Mouse (Mus musculus) CH12F3 (cell line): ENCODE data around the gene 2210011C24Rik.
"Not testable (repeated sequence)": the region's sequence is repeated elsewhere in the genome, so short reads cannot be mapped to it uniquely, and the experiment has no call there.

Experiments
- in situ Hi-C: fragments of 300-500 bp; cut with MboI; formaldehyde crosslinking; loops from 2 replicates; pipeline ENCODE4 v1.14.3; 2020; ENCODE audit warnings: low sequenced_read_pairs

The 2210011C24Rik gene

DNA sequence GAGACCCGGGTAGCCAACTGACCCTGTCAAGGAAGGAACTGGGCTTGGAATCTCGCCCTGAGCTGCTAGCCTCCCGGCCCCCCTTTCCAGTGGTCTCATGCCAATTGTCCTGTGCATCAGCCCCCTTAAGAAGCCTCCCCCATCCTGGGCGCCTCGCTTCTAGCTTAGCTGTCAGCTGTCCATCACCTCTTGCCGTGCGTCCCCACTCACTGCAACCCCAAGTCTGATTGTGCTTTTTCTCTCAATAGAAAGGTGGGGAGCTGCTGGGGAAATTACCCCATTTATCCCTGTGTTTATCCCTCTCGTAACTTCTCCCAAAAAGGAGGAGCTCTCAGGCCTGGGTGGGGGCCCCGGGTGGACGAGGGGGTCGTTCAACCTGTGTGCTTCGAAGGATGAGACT is 16.0 kb downstream of the 2210011C24Rik start:
- in situ Hi-C loops: no loop called here

DNA sequence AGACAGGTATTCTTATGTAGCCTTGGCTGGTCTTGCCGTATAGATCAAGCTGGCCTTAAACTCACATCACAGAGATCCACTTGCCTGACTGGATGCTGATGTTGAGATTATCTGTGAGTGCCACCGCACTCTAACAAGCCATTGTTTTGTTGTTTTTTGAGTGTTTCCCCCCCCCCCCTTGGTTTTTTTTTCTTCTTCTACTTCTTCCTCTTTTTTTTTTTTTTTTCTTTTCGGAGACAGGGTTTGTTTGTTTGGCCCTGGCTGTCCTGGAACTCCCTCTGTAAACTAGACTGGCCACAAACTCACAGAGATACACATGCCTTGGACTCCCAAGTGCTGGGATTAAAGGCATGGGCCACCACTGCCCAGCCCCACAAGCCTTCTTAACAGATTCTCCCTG is 17.9 kb downstream of the 2210011C24Rik start:
- in situ Hi-C loops: no loop called here

DNA sequence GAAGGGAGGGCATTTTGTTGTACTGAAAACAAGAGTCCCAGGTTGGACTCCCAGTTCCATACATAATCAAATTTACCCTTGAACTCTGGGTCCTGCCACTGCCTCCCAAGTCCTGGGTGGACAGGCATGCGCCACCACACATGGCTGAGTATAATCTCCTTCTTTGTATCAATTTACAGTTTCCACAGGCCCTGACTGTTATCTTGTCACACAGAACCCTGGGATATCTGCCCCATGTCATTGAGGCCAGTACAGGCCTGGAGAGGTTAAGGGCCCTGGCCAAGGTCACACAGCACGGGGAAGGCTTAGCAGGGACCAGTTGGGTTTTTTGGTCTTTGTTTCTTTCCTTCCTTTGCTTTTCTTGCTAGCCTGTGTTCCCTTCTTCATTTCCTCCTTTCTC is 19.5 kb downstream of the 2210011C24Rik start:
- in situ Hi-C loops: no loop called here

DNA sequence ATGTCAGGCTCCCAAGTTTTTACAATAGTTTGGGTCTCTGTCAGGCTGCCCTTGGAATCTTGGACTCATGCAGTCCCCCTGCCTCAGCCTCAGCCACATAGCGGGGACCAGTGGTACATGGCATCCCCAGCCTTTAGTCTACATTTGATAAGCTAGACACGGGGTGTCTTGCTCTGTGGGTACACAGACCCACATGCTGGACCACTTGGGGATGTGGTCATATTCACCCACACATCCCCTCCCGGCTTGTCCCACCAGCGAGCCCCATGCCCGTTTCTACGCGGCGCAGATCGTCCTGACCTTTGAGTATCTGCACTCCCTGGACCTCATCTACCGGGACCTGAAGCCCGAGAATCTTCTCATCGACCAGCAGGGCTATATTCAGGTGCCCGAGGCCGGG is 21.8 kb downstream of the 2210011C24Rik start:
- in situ Hi-C loops: no loop called here

DNA sequence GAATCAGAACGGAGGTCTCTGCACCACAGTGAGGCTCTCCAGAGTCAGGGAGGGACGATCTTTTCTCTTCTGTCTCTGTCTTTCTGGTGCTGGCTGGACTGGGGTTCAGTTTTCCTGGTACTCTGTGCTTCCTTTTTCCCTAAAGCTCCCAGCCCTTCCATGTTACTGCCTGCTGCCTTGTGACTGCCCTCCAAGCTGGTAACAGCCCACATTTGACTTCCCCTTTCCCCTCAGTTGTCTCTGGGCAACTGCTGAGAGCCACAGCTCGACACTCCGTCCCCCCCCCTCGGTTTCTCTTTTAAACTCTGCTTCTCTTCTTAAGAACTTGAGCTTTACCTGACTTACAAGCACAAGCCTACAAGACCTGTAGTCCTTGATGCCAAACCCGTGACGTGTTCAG is 22.7 kb downstream of the 2210011C24Rik start:
- in situ Hi-C loops: no loop called here

DNA sequence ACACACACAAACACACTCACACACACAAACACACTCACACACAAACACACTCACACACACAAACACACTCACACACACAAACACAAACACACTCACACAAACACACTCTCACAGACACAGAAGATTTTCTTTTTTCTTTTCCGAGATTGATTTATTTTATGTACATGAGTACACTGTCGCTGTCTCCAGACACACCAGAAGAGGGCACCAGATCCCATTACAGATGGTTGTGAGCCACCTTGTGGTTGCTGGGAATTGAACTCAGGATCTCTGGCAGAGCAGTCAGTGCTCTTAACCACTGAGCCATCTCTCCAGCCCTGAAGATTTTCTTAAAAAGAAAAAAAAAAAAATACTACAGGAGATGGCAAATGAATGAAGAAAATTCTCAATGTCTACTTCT is 28.7 kb downstream of the 2210011C24Rik start:
- in situ Hi-C loops: not testable (repeated sequence)

DNA sequence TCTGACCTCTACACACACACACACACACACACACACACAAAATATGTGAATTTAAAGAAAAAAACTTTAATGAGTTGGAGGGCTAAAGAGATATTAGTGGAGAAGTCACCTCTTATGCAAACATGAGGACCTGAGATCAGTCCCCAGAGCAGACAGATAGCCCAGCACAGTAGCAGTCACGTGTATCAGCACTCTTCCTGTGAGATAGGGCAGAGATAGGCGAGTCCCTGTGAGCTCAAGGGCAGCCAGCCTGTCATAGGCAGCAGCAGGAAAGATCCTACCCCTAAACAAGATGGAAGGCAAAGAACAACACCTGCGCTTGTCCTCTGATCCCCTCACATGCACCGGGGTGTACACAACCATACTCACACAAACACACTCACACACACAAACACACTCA is 29.5 kb downstream of the 2210011C24Rik start:
- in situ Hi-C loops: no loop called here

DNA sequence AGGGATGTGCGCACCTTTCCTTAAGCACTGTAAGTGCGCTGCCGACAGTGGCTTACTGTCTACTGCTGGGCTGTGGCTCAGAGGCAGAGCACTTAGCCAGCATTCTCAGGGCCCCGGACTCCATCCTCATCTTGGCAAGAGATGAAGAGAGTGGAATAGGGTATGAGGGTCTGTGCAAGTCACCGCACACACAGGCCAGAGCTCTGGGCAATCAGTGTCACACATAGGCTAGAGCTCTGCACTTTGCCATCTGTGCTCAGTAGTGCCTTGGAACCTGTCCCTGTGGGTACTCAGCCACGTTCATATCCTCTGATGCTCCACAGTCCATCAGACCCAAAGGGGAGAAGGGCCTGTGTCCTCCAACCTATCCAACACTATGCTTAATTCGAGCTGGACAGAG is 30.4 kb downstream of the 2210011C24Rik start:
- in situ Hi-C loops: no loop called here

DNA sequence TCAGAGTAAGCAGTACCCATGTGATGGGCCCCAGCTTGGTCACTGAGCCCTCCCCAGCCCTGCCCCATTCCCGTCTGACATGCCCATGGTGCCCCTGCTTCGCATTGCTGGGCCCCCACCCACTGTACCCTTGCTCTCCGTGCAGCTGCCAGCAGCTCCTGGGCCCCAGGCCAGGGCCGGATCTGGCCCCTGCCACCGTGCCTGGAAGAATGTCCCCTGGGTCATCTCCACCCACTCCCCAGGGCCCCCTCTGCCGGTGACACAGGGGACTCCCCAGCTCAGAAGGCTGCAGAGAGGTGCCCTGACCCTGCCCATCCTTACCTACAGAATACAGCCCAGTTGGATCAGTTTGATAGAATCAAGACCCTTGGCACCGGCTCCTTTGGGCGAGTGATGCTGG is 31.1 kb downstream of the 2210011C24Rik start:
- in situ Hi-C loops: no loop called here

DNA sequence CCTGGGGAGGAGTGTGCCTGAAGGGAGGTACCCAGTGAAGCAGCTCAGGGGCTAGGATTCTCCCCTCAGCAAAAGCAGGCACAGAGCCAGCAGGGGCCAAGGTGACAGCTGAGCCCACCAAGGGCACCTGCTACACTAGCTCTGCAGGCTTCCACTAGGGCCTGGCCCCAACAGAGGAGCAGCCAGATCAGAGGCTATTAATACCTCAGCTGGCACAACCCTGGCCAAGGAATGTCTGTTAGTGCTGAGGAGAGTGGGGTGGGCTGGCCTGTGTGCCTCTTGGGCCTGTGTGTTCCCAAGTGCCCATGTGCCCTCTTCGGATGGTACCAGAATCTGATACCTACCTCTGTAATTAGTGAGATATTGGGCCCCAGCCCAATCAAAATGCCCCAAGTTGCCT is 31.7 kb downstream of the 2210011C24Rik start:
- in situ Hi-C loops: no loop called here

DNA sequence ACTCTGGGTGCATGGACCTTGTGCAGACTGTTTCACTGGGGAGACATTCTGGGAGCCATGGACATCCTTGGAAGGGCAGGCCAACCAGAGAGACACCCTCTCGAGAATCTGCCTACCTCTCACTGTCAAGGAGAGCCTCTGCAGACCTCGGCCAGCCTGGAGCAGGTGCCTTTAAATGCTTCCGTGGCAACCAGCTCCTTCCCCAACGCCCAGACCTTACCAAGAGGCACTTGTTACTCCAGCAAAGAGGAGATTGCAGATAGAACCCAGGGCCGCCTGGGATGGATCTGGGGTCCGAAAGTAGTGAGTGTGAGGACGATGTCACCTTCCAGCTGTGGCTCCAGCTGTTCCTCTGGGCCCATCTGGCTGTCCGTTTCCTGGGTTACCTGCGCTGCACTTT is 33.8 kb downstream of the 2210011C24Rik start:
- in situ Hi-C loops: no loop called here

DNA sequence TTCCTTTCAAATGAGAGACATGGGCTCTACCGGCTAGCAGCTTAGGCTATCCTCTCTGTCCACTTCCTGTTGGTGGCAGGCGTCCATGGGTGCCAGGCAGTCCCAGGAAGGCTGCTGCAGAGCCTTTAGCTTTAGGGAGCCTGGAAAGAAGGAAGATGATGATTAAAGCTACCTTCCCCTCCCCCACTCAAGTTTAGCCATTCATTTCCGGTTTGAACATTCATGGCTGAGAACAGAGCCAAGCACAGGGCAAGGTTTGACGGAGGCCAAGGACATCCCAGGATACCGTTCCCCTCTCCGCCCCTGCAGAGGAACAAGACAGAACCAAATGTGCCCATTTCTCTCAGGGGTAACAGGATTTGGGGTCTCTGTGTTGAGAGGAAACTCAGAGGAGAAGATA is 34.3 kb downstream of the 2210011C24Rik start:
- in situ Hi-C loops: no loop called here

DNA sequence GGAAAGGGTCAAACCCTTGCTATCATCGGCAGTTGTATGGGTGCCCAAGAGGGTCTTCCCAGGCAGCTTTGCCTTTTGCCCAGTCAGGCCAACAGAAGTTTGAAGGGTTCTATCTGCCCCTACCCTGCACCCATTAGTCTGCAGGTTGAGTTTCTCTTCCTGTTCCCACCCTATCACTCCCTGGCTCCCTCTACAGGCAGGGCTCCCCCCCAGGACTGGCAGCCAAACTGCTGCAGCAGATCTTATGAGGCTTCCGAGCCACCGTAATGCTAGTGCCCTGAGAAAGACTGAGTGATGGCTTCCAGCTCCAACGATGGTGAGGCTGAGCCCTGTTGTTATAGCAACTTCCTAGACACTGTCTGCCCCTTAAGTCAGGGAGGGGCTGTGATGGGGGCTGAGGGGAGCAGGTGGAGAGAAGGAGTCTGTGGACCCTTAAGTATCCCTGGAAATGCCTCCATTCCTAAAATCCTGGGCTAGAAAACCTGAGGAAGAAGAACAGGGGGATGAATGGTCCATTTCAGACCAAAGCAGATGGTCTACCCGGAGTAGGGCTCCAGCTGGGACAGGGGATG is 35.1 kb downstream of the 2210011C24Rik start:
- in situ Hi-C loops: no loop called here

DNA sequence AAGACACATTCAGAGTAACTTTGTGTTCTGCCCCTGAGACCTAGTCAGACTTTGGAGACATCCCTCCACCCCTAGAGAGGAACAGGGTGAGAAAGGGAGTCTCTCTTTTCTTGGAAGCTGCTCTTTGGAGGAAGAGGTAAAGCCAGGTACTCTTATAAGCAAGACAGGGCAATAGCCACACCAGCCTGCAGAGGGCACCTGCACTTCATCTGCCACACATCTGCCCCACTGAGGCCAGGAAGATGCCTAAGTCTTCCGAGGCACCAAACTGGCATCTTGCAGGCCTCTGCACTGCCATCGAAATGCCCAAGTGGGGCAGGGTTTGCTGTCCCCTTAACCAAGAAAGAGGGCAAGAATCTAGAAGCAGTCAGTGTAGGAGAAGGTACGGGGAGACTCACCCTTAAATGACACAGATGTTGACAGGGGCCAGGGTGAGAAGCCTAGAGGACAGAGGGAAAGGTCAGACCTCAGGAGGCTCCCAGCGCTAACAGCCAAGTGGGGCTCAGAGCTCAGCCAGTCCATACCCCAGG is 35.8 kb downstream of the 2210011C24Rik start:
- in situ Hi-C loops: no loop called here

DNA sequence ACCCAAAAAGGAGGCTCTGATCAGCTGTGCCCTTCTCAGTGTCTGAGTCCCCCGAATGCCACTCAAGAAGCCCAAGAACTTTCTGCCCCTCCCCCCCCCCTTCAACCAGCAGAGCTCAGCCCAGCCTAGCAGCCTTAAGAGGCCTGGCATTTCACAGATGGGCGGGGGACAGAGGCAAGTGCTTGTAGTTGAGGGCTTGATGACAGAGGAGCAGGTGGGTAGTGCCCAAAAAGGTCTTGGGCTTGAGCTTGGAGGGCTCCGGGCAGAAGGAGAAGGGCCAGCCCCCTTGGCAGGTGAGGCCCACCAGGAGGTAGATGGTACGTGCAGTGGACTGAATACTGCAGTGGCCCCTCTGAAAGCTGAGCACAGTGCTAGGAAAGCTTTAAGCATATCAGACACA is 37.5 kb downstream of the 2210011C24Rik start:
- in situ Hi-C loops: no loop called here

DNA sequence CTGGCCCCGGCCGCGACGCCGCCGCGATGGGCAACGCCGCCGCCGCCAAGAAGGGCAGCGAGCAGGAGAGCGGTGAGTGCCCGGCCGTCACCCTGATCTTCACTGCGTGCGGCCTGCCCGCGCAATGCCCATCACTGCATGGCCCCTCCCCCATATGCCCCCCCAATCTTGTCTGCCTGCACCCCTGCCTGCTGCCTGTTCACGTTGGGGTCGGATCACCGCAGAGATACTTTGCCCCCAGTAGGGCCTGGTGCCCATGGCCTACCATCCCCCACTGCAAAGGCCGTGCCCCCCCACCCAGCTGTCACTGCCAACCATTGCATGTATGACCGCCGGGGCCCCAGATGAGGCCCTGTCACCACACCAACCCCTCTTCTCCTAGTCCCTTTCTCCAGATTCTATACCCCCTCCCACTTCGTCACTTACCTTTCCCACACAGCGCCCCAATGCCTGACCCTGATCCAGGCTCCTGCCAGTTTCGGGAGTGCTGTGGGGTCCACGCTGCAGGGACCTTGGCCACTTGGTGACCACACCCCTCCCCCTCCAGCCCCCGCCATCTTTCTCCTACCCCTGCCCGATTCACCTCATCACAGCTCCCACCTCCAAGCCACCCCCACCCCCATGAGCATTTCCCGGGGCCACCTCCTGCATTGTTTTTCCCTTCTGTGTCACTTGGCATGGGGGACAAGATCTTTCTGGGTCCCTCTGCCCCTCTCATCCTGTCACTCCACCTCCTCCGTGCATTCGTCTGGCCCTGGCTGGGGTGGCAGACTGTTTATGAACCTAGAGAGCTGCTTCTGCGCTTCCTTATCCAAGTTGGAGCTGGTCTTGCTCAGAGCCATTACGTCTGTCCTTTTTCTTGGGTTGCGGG is 38.6 kb downstream of the 2210011C24Rik start:
- in situ Hi-C loops: no loop called here

DNA sequence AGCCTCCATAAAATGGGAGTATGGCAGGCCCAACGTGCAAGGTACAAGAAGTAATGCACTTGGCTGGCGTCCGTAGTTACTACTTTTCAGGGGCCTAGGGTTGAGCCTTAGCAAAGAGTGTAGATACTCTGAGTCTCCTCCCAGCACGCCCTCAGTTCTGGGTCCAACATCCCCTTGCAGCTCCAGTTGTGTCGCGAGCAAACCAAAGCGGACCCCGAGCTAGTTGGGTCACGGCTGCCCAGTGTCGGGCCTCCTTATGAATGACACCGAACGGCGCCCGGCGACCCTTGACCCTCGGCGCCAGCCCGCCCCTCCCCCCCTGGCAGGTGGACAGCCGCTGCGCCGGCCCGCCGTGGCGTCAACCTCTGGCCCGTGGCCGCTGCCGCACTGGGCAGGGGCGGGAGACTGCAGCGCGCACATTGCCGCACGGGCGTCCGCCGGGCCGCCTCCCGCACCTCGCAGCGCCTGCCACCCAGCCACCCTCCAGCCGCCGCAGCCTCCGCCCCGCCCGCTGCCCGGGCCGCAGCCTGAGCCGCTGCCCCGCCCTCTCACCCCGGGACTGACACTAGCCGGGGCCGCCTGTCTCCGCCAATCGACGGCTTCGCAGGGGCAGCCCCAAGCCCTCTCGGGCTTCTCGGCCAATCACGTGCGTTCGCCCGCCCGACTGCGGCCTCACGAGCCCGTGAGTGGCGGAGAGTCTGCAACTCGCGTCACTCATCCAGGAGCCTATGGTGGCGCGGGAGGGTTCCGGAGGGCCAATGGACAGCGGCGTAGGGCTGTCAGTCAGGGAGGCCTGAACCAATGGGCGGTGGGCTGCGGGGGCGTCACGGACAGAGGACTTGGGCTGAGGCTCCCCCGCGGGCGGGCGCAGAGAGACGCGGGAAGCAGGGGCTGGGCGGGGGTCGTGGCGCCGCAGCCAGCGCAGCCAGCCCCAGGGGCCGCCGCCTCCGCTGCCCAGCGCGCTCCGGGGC is 39.5 kb downstream of the 2210011C24Rik start, which contains the start of gene Prkaca:
TSS of gene Prkaca (plus strand) at position 844 of the 971 bp plus-strand sequence.
- in situ Hi-C loops: no loop called here

DNA sequence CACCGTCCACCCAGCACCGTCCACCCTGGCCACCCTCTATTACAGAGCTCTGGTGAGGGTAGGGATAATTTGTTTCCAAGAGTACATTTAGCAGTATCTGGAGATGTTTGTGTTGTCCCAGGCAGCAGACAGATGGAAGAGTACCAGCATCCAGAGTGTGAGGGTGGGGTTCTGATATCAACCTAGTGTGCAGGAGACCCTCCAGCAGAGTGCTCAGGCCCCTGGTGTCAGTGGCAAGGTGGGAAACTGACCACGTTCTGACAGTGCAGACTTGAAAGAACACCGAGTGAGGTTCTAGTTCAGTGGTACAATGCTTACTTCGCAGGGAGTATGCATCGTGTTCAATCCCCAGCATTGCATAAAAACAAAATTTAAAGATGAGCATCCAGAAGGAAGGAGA is 40.3 kb downstream of the 2210011C24Rik start:
- in situ Hi-C loops: no loop called here

DNA sequence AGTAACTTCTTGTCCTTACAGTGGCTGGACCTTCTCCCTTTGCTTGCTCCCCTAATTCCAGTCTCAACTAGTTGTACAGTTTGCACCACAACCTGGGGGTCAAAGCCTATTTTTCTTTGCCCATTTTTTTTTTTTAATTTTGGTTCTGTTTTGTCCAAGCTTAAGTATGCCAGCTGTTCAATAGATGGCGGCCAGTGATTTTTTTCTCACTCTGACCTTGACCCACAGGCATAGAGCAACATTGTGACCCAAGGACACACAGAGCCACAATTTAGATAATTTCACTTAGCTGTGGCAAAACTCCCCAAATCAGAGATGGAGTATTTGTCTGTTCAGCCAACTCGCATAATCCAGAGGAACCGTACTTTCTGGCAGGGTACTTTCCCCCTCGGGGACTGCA is 40.9 kb downstream of the 2210011C24Rik start:
- in situ Hi-C loops: no loop called here

DNA sequence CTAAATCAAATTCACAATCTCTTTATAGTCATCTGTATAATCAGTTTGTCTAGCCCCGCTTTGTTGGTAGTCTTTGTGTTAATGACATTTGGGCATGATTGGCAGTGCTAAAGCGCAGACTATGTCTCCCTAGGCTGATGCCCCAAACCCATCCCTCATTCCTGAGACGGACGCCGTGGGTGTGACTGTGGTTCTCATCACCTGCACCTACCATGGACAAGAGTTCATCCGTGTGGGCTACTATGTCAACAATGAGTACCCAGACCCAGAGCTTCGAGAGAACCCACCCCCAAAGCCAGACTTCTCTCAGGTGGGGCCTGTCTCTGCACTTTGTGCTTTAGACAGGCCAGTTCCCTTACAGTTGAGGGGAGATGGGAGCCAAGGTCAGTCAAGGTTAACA is 44.3 kb downstream of the 2210011C24Rik start:
- in situ Hi-C loops: no loop called here
